Mouse (Mus musculus) spleen, postnatal 4 days (tissue): Measurements from ENCODE around the gene Zdhhc14.

Experiments
- DNase-seq, 2 experiments: peaks; one replicate each; pipeline ENCODE4 v3.0.0; 2022; ENCODE audit warnings: low spot score in 2 of 2

Gene Zdhhc14

GRCm38 (mm10) chr17:5552036-5552760, 59.8 kb downstream of the Zdhhc14 start:
- DNase-seq: no peak

GRCm38 (mm10) chr17:5553556-5553955, 61.2 kb downstream of the Zdhhc14 start:
- DNase-seq: no peak

- DNase-seq: no peak
Measured at GRCm38 (mm10) chr17:5554573-5554972, 62.2 kb downstream of the Zdhhc14 start.

DNA sequence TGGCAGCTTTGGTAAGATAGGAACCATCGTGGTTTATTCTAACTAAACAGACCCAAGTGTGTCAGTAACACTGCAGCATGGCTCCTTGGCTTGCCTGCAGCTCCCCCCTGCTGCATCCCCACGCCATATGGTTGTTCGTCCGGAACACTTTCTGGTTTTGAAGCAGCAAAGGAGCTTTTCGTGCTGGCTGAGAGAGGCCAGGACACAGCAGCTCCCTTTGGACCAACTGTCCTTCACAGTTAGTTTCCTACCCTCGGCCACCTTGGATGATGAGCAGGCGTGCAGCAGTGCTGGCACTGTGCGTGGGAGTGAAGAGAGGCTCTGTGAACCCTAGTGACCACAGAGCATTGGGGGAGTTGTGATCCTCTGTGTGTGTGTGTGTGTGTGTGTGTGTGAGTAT, 64.2 kb downstream of the Zdhhc14 start:
- DNase-seq: no peak

DNA sequence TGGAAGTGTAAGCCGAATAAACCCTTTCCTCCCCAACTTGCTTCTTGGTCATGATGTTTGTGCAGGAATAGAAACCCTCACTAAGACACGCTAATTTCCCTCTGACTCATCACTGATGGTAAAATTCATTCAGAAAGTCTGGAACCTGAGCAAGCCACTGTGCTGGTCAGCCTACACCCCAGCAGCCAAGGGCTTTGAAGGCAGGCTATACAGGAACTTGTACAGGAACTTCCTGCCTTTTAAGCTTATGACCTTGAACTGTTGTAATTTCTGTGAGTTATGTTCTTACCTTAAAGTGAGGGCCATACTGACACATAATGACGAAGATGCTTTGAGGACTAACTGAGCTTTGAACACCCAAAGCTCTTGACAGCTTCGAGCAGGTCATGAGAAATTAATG, 67.9 kb downstream of the Zdhhc14 start:
- no peak for DNase-seq

- DNase-seq: no peak
Measured at GRCm38 (mm10) chr17:5563108-5563507, 70.8 kb downstream of the Zdhhc14 start.

DNA sequence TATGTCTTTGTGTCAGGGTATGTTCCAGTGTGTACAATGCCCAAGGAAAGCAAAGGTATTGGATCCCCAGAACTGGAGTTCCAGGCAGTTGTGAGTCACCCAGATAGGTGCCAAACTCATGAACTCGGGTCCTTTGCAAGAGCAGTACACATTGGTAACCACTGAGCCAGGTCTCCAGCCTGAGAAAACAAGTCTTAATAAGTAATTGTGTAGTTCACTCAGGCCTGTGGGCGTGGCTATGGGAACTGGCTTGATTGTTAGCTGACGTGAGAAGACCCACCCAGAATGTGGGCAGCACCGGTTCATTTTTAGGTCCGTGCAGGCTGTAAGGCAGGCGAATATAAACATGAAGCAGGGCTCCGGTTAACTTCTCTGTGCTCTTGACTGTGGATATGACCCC, 73.6 kb downstream of the Zdhhc14 start:
- DNase-seq: no peak

DNA sequence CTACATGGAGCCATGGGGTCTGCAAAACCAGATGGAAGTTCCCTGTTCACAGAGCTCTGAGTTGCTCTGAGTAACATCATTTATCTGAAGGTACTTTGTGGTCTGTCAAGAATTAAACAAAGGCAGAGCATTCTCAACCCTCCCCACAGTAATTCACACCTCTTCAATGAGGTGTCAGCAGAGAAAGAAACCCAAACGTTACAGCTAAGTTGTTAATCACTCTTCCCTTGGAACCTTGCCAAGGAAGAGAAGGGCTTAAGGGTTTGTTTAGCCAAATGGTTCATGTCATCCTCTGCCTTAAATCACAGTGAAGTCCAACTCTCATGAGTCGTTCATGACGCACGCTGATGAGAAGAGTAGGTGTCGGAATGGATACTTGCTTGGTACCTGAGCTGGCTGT, 75.6 kb downstream of the Zdhhc14 start:
- DNase-seq: no peak

DNA sequence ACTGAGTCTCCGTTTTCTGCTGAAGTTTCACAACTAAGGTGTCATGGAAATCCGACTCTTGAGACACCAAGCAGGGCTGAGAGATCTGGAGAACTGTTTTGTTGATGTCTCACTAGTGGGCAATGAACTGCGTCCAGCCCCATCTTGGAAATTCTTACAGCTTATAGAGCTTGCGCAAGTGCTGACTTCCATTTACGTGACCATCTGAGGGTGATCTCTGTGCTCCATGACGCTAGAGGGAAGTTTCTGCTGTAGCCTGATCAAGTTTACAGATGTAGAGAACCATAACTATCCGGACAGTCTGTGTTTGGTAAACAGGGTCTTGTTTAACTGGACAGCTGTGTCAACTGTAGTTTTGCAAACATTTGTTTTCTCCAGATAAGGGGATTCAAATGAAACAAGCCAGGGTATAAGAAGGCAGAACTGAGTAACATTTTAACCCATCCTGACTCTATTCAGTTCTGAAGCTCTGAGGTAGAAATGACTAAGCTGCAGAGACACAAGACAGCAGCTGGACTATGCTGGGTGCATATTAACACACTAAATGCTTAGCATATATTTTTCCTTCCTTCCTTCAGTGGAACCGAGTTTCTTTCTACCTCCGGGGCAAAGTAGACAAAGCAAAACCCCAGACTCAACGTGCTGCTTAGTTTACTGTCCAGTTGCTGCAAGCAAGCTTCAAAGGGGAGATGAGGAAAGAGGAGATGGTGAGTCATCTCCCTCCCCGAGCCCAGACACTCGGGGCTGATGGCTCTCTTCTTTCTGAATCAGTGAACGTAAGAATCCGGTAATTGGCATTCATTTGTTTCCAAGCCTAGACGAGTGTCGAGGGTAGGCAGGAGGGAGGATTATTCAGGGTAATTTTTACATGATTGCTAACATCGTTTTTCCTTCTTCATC, 77.0 kb downstream of the Zdhhc14 start:
- no peak for DNase-seq

GRCm38 (mm10) chr17:5572096-5572730, 79.9 kb downstream of the Zdhhc14 start:
- DNase-seq: no peak

DNA sequence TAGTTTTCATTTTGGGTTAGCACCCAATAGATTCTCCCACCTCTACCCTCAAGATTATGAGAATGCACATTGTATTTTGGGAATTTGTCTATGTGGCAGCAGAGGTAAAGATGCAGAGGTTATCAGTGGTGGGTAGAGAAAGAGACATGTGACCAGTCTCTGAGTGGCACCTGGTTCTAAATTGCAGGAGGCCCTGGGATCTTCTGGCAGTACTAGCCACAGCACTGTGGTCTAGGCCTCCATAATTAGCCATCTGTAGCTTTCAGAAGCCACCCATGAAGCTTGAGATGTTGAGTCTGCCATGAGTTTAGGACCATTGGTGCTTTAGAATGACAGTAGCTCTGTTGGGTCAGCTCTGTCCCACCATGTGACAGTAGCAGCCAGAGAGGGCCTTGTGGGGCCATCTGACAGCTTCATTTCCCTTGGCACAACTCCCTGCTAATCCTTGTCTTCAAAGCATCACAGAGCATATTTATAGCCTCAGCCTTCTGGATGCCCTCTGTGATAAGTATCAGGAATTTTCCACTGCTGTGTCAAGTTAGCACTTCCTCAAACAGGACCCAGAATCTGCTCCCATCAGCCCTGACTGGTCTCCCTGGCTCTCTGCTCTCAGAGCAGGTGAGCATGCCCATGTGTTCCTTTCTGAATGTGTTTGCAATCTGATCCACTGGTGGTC, 80.5 kb downstream of the Zdhhc14 start:
- no peak for DNase-seq

DNA sequence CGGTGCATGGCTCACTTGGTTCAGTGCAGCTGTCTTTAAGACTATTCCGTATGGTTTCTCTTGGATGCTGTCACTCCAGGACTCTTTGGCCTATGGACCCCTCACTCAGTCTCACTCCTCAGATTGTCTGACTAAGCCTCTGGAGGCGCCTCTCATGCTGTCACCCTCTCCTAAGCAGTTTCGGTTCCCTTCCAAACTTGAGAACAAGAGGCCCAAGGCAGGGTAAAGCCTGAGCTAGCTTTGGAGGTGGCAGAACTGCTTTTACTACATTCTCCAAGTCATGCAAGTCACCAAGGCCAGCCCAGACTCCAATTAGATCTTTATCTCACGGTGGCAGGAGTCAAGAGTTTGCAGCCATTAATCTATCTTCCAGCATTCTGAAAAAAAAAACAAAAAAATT, 82.3 kb downstream of the Zdhhc14 start:
- no peak for DNase-seq

DNA sequence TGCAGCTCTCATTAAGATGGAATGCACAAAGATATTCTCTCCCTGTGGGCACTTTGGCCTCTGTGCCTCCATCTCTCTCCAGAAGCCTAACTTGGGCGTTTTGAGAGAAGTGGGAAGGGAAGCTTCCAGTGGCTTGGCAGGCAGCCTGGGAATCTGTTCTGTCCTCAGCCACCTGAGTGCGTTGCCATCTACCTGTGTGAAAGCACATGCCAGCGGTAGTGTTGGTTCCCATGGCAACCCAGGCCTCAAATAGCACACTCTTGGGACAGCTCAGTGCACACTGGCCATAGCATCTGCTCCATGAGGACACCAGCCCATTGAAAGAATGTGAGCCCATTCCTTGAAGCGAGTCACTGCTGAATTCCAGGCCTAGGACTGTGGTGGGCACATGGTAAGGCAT, 83.2 kb downstream of the Zdhhc14 start:
- no peak for DNase-seq

DNA sequence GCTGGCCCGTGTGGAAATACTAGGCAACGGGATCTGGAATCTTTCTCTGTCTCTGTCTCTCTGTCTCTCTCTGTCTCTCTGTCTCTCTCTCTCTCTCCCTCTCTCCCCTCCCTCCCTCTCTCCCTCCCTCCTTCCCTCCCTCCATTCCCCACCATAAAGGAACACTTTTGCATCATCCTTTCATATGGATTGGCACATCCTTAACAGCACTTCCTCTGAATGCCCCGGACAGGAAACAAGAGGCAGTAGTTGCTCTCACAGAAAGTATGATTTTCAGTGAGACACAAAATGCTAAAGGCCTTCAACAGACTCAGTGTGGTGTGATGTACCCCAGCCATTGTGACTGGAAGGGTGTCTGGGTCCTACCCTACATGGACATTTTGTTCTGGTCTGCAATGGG, 89.9 kb downstream of the Zdhhc14 start:
- no peak for DNase-seq

GRCm38 (mm10) chr17:5582937-5583336, 90.6 kb downstream of the Zdhhc14 start:
- DNase-seq: no peak

GRCm38 (mm10) chr17:5583472-5584145, 91.3 kb downstream of the Zdhhc14 start:
- DNase-seq: no peak

GRCm38 (mm10) chr17:5591604-5592209, 99.3 kb downstream of the Zdhhc14 start:
- no peak for DNase-seq

GRCm38 (mm10) chr17:5593071-5593470, 100.7 kb downstream of the Zdhhc14 start:
- no peak for DNase-seq

- no peak for DNase-seq
Measured at GRCm38 (mm10) chr17:5595068-5595467, 102.7 kb downstream of the Zdhhc14 start.

DNA sequence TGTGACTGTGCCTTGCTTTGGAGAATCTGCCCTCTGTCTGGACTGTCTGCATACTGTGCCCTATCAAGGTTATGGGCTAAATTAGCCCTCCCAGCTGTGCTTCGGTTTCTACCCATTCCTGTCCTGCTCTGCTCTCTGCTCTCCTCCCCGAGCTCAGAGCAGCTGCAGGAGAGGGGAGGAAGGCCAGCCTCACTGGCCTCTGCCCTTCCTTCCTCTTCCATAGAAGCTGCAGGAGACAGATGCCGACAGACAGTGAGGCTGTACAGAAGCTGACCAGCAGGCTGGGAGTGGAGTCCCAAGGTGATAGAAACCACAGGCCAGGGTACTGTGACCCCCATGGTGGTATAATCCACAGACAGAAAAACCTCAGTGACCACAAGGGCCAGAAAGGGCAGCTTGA, 104.1 kb downstream of the Zdhhc14 start:
- no peak for DNase-seq

GRCm38 (mm10) chr17:5598999-5599398, 106.6 kb downstream of the Zdhhc14 start:
- DNase-seq: no peak
